Comparison of ENCODE assay signal across 8 mouse cellular contexts in the genomic region with DNA sequence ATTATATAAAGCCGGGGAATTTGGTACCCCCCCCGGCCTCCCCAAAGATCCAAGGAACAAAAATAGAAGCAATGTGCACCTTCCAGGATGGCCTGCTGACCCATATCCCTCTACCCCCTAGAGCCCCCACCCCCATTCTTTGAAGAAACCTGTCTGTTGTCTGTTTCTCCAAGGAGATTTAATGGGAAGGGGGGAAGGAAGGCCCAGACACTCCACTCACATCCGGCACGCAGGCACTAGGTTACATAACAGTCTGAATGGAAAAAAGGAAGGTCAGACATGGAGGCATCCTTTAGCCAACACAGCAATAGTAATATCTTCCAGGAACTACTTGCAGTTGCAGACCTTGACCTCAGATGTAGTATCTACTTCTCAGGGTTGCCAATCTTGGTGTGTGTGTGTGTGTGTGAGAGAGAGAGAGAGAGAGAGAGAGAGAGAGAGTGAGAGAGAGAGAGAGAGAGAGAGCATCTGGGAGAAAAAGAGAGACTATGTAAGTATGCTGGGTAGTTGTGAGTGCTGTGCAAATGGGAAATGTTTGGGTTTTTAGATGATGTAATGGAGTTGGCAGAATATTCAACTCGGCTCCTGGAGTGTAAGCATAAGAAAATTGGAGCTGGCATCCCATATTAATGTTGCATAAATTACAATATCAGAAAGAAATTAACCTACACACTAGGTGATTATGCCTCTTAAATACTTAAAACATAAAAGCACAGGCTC. TPM values are rescaled to one million over a fixed set of nuclear protein-coding genes. Genes with fewer than 3 reads are reported as not detected.
DNase-seq lines count a peak whose midpoint lies in the region; ATAC-seq lines count a peak whose summit lies in the region.

No protein-coding gene starts in this region.

- DNase-seq in intestine, embryonic 14.5 days (ENCODE audit: low spot score), result no peak
- peak; percentile 47 for DNase-seq in cerebellum, adult 8-10 months
- DNase-seq in lung, postnatal 10 days, result peak; percentile 16
- no peak for DNase-seq in T-cell, adult 2 months (ENCODE audit: low spot score)
- no peak for DNase-seq in urinary bladder, adult 18-20 months (ENCODE audit: low spot score in 2 of 2)
- no peak for DNase-seq in urinary bladder, postnatal 4 days (ENCODE audit: low spot score in 2 of 2)

- H3K27me3 ChIP-seq in intestine, embryonic 14.5 days (replicated peaks; ENCODE audit: control insufficient read depth, insufficient read depth, low read length), result no peaks in the 10 kb centered on the region
- H3K27me3 ChIP-seq in intestine, embryonic 16.5 days (replicated peaks; ENCODE audit: control insufficient read depth, insufficient read depth, low read length), result no peaks in the 10 kb centered on the region; the same call in 1 of the 2 replicates
- H3K27me3 ChIP-seq in heart, embryonic 14.5 days (ENCODE audit: control insufficient read depth, insufficient read depth, low read length), result no peaks in the 10 kb centered on the region

- no peak for ATAC-seq in intestine, embryonic 14.5 days (replicated peaks; ENCODE audit: low FRiP score, low TSS enrichment, low read depth)
- no peak for ATAC-seq in intestine, embryonic 16.5 days
- no peak for ATAC-seq in heart, embryonic 14.5 days (ENCODE audit: insufficient number of reproducible peaks, insufficient read depth, low FRiP score, low read depth)

- WGBS in intestine, embryonic 14.5 days, result 34% methylated on average over 5 of the region's 5 CpGs
- 41% methylated on average over 5 of the region's 5 CpGs for WGBS in intestine, embryonic 16.5 days
- WGBS in heart, embryonic 14.5 days, result 53% methylated on average over 5 of the region's 5 CpGs

- peak overlapping the region; percentile 78 for H3K4me2 ChIP-seq in intestine, embryonic 14.5 days (ENCODE audit: low read length)
- no peak overlapping the region; the same call in 1 of the 2 replicates for H3K4me2 ChIP-seq in intestine, embryonic 16.5 days (ENCODE audit: low read depth, low read length)
- peak overlapping the region; percentile 99; the same call in 1 of the 2 replicates for H3K4me2 ChIP-seq in heart, embryonic 14.5 days (ENCODE audit: low read length)

- H3K4me1 ChIP-seq in intestine, embryonic 14.5 days (replicated peaks; ENCODE audit: control insufficient read depth, insufficient read depth, low read length), result peaks cover 13% of the 10 kb centered on the region; the same call in 1 of the 2 replicates
- no peaks in the 10 kb centered on the region for H3K4me1 ChIP-seq in intestine, embryonic 16.5 days (ENCODE audit: control insufficient read depth, insufficient read depth, low read length)
- peaks cover 0 to 6% of the 10 kb centered on the region in 2 experiments; a peak in 2 of 4 replicates for H3K4me1 ChIP-seq in heart, embryonic 14.5 days (ENCODE audit: control insufficient read depth in 2 of 2, insufficient read depth in 2 of 2, low read length in 2 of 2)

- no peaks in the 10 kb centered on the region for H3K36me3 ChIP-seq in intestine, embryonic 14.5 days (ENCODE audit: control insufficient read depth, insufficient read depth, low read length)
- H3K36me3 ChIP-seq in intestine, embryonic 16.5 days (ENCODE audit: control insufficient read depth, insufficient read depth, low read length), result no peaks in the 10 kb centered on the region
- no peaks in the 10 kb centered on the region for H3K36me3 ChIP-seq in heart, embryonic 14.5 days (ENCODE audit: control insufficient read depth, insufficient read depth, low read length)

- H3K27ac ChIP-seq in intestine, embryonic 14.5 days (ENCODE audit: low read depth), result no peak overlapping the region
- no peak overlapping the region for H3K27ac ChIP-seq in intestine, embryonic 16.5 days (ENCODE audit: low read length)
- no peak overlapping the region for H3K27ac ChIP-seq in heart, embryonic 14.5 days (replicated peaks in 1 of 2; ENCODE audit: control insufficient read depth in 1 of 2, insufficient read depth in 1 of 2, low read depth in 2 of 2, low read length in 2 of 2)

- H3K9ac ChIP-seq in intestine, embryonic 14.5 days (ENCODE audit: low read length), result no peak overlapping the region
- H3K9ac ChIP-seq in intestine, embryonic 16.5 days (ENCODE audit: low read depth, low read length), result no peak overlapping the region
- H3K9ac ChIP-seq in heart, embryonic 14.5 days (ENCODE audit: low read length), result no peak overlapping the region

- H3K4me3 ChIP-seq in intestine, embryonic 14.5 days (ENCODE audit: low read depth, low read length), result no peak overlapping the region
- no peak overlapping the region for H3K4me3 ChIP-seq in intestine, embryonic 16.5 days (ENCODE audit: low read length)
- H3K4me3 ChIP-seq in heart, embryonic 14.5 days (ENCODE audit: control insufficient read depth in 1 of 2, insufficient read depth in 1 of 2, low read depth in 1 of 2, low read length in 2 of 2), result no peak overlapping the region

- H3K9me3 ChIP-seq in intestine, embryonic 14.5 days (ENCODE audit: control insufficient read depth, low read length), result no peaks in the 10 kb centered on the region
- H3K9me3 ChIP-seq in intestine, embryonic 16.5 days (ENCODE audit: control insufficient read depth, low read length), result no peaks in the 10 kb centered on the region
- no peaks in the 10 kb centered on the region for H3K9me3 ChIP-seq in heart, embryonic 14.5 days (ENCODE audit: control insufficient read depth, low read length)

RNA-seq across cellular contexts. Expression of gene Rora, which starts 2.6 kb away (rescaled TPM):
- 4.4 and 6.0 TPM in 2 replicates for polyA plus RNA-seq in intestine, embryonic 14.5 days (2014; fragmentation: Nextera tagmentation; extraction: Ambion mirVana)
- 4.0 and 4.5 TPM in 2 replicates for polyA plus RNA-seq in intestine, embryonic 16.5 days (2015; fragmentation: Nextera tagmentation; extraction: Ambion mirVana)
- 5.8 and 6.9 TPM in 2 replicates for polyA plus RNA-seq in heart, embryonic 14.5 days (2014; fragmentation: Nextera tagmentation; extraction: Ambion mirVana)

Comparison
In these comparisons a context has a peak if more than half of its experiments do, and no peak if none do; other contexts are left out.
1. DNase-seq: peak in cerebellum, adult 8-10 months (single experiment) and lung, postnatal 10 days (single experiment); none in intestine, embryonic 14.5 days (single experiment), T-cell, adult 2 months (single experiment), urinary bladder, adult 18-20 months (0 of 2) and urinary bladder, postnatal 4 days (0 of 2).